Mouse (Mus musculus) urinary bladder, adult 18-20 months (tissue): Measurements from ENCODE around the gene Slc2a1.

Experiments
- DNase-seq, 2 experiments: peaks; one replicate each; pipeline ENCODE4 v3.0.0; 2022; ENCODE audit warnings: low spot score in 2 of 2, mixed read lengths in 2 of 2

The Slc2a1 gene

GRCm38 (mm10) chr4:119098216-119099210 is 10.0 kb upstream of the Slc2a1 start:
- no peak for DNase-seq

- DNase-seq, result no peak
Observed at GRCm38 (mm10) chr4:119101392-119101791, 7.1 kb upstream of the Slc2a1 start.

- DNase-seq, result peak in 1 of 2 experiments; percentile 47
Observed at GRCm38 (mm10) chr4:119102350-119103126, 6.0 kb upstream of the Slc2a1 start.

GRCm38 (mm10) chr4:119104847-119105246 is 3.7 kb upstream of the Slc2a1 start:
- DNase-seq, result no peak

GRCm38 (mm10) chr4:119105704-119106103 is 2.8 kb upstream of the Slc2a1 start:
- DNase-seq, result peak; percentile 67 to 80

- no peak for DNase-seq
Observed at GRCm38 (mm10) chr4:119107867-119108266, 644 bp upstream of the Slc2a1 start.

GRCm38 (mm10) chr4:119109640-119110039 is 1.1 kb downstream of the Slc2a1 start:
- no peak for DNase-seq

GRCm38 (mm10) chr4:119110512-119110911 is 2.0 kb downstream of the Slc2a1 start:
- DNase-seq, result no peak

GRCm38 (mm10) chr4:119111410-119111809 is 2.9 kb downstream of the Slc2a1 start:
- no peak for DNase-seq

- no peak for DNase-seq
Observed at GRCm38 (mm10) chr4:119112256-119112885, 3.9 kb downstream of the Slc2a1 start.

GRCm38 (mm10) chr4:119115611-119116070 is 7.1 kb downstream of the Slc2a1 start:
- no peak for DNase-seq

GRCm38 (mm10) chr4:119116336-119116735 is 7.8 kb downstream of the Slc2a1 start:
- no peak for DNase-seq

GRCm38 (mm10) chr4:119117571-119117970 is 9.1 kb downstream of the Slc2a1 start:
- no peak for DNase-seq

GRCm38 (mm10) chr4:119118659-119119077 is 10.2 kb downstream of the Slc2a1 start:
- DNase-seq, result no peak

- DNase-seq, result no peak
Observed at GRCm38 (mm10) chr4:119119354-119119753, 10.8 kb downstream of the Slc2a1 start.

GRCm38 (mm10) chr4:119120095-119120494 is 11.6 kb downstream of the Slc2a1 start:
- peak in 1 of 2 experiments; percentile 63 for DNase-seq

GRCm38 (mm10) chr4:119121249-119121648 is 12.7 kb downstream of the Slc2a1 start:
- DNase-seq, result peak; percentile 81 to 85

GRCm38 (mm10) chr4:119124771-119125273 is 16.3 kb downstream of the Slc2a1 start:
- DNase-seq, result no peak

GRCm38 (mm10) chr4:119125577-119126270 is 17.2 kb downstream of the Slc2a1 start:
- peak in 1 of 2 experiments; percentile 55 for DNase-seq

- no peak for DNase-seq
Observed at GRCm38 (mm10) chr4:119127229-119127628, 18.7 kb downstream of the Slc2a1 start.

- DNase-seq, result no peak
Observed at GRCm38 (mm10) chr4:119128547-119128946, 20.0 kb downstream of the Slc2a1 start.
